Mouse (Mus musculus): ENCODE data around the gene Cbln3. TPM values are rescaled to one million over a fixed set of nuclear protein-coding genes. Genes with fewer than 3 reads are reported as not detected.

The Cbln3 gene
- 0.27 and 0.31 TPM in 2 replicates for polyA plus RNA-seq (2015; fragmentation: Nextera tagmentation; extraction: Ambion mirVana)

GRCm38 (mm10) chr14:55884166-55884565 lies at the start of gene Cbln3:
TSS of gene Cbln3 (minus strand) at chr14:55884392.
- Histone ChIP-seq H3K4me2 (peak within 1 kb of the TSS; percentile 90), H3K36me3 (peaks cover 31% of the 10 kb centered on the region), H3K27me3 (replicated peaks) (no peaks in the 10 kb centered on the region), H3K9ac (peak within 1 kb of the TSS; percentile 89), H3K4me3 (peak within 1 kb of the TSS; percentile 67), H3K27ac (replicated peaks) (peak within 1 kb of the TSS; percentile 95), H3K4me1 (peaks cover 40% of the 10 kb centered on the region), H3K9me3 (no peaks in the 10 kb centered on the region)
- 34% methylated on average over 4 of the region's 4 CpGs for WGBS
- peak; percentile 29; the same call in 1 of the 2 replicates for ATAC-seq (ENCODE audit: extremely low read depth, insufficient number of reproducible peaks, low FRiP score, low TSS enrichment)

DNA sequence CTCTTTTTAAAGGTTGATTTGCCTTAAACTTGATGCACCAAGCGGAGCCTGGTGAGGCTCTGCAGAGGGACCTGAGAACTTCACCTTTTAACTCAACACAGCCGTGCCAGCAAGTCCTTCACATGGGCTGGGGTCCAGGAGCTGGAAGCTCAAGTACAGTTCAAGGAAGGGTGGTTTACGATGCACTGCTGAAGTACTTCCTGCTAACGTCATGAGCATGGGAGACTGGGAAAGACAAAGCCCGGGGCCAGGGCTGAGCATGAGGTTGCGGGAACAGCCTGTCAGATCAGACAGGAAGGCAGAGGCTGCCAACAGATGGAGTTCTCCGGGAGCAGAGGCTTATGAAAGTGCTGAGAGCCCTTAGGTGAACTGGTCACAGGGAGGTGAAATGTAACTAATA lies 49.4 kb upstream of the Cbln3 start:
- peak overlapping the region; percentile 36 for H3K4me2 ChIP-seq
- H3K9me3 ChIP-seq = peaks cover 6% of the 10 kb centered on the region; the same call in 1 of the 2 replicates
- H3K27ac ChIP-seq (replicated peaks) = 0 out of 2 replicates have a peak overlapping the region, but pooled peaks have one; percentile 24
- no peaks in the 10 kb centered on the region for H3K27me3 ChIP-seq (replicated peaks)
- peaks cover 11% of the 10 kb centered on the region; the same call in 1 of the 2 replicates for H3K4me1 ChIP-seq
- H3K9ac ChIP-seq = peak overlapping the region; percentile 50; the same call in 1 of the 2 replicates
- WGBS = 30% methylated on average over 7 of the region's 7 CpGs
- no peak for ATAC-seq (ENCODE audit: extremely low read depth, insufficient number of reproducible peaks, low FRiP score, low TSS enrichment)
- H3K4me3 ChIP-seq = no peak overlapping the region
- H3K36me3 ChIP-seq = no peaks in the 10 kb centered on the region

GRCm38 (mm10) chr14:55929263-55929997 lies 45.2 kb upstream of the Cbln3 start:
- 50% methylated on average over 12 of the region's 12 CpGs for WGBS
- Histone ChIP-seq H3K4me2 (no peak overlapping the region), H3K4me1 (peaks cover 11% of the 10 kb centered on the region; the same call in 1 of the 2 replicates), H3K36me3 (no peaks in the 10 kb centered on the region), H3K4me3 (no peak overlapping the region), H3K9ac (no peak overlapping the region), H3K9me3 (peaks cover 6% of the 10 kb centered on the region; the same call in 1 of the 2 replicates), H3K27ac (replicated peaks) (no peak overlapping the region), H3K27me3 (replicated peaks) (no peaks in the 10 kb centered on the region)
- no peak for ATAC-seq (ENCODE audit: extremely low read depth, insufficient number of reproducible peaks, low FRiP score, low TSS enrichment)

- Histone ChIP-seq H3K9ac (no peak overlapping the region), H3K4me1 (peaks cover 18% of the 10 kb centered on the region), H3K36me3 (no peaks in the 10 kb centered on the region), H3K9me3 (peaks cover 6% of the 10 kb centered on the region; the same call in 1 of the 2 replicates), H3K4me3 (no peak overlapping the region), H3K4me2 (no peak overlapping the region), H3K27ac (replicated peaks) (no peak overlapping the region), H3K27me3 (replicated peaks) (no peaks in the 10 kb centered on the region)
- WGBS = 79% methylated on average over 4 of the region's 4 CpGs
- ATAC-seq (ENCODE audit: extremely low read depth, insufficient number of reproducible peaks, low FRiP score, low TSS enrichment) = no peak
Measured at GRCm38 (mm10) chr14:55926847-55927246, 42.7 kb upstream of the Cbln3 start.

DNA sequence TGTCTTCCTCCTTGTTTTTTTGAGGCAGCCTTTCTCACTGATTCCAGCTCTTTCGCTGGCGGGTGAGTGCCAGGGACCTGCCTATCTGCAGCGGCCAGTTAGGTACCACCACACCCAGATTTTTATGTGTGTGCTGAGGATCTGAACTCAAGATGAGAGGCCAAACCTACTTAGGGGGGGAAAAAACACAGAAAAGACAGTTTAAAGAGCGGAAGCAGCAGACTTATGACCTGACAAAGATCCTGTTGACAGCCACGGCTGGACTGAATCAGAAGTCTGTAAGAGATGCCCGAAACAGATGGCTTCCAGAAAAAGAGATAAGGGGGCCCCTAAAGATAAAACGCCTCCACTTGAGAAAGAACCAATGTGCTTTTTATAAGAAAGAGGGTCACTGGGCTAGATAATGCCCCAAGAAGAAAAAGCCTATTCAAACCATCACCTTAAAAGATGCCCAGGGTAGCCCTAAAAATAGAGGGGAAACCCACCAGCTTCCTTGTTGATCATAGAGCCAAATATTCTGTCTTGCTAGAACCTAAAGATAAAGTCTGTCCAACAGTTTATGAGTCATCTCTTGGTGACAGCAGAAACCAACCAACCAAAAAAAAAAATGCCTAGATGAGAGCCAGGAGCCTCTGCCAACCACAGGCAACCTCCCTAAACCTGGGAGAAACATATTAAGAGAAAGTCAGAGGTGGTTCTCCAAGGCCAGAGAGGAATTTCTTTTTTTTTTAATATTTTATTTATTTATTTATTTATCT lies 38.5 kb upstream of the Cbln3 start:
- Histone ChIP-seq H3K36me3 (no peaks in the 10 kb centered on the region), H3K9me3 (no peaks in the 10 kb centered on the region), H3K9ac (no peak overlapping the region), H3K4me1 (peaks cover 14% of the 10 kb centered on the region), H3K4me3 (no peak overlapping the region), H3K4me2 (peak overlapping the region; percentile 2; the same call in 1 of the 2 replicates), H3K27ac (replicated peaks) (0 out of 2 replicates have a peak overlapping the region, but pooled peaks have one; percentile 24), H3K27me3 (replicated peaks) (peaks cover 3% of the 10 kb centered on the region; the same call in 1 of the 2 replicates)
- no peak for ATAC-seq (ENCODE audit: extremely low read depth, insufficient number of reproducible peaks, low FRiP score, low TSS enrichment)
- WGBS = 17% methylated on average over 7 of the region's 7 CpGs

DNA sequence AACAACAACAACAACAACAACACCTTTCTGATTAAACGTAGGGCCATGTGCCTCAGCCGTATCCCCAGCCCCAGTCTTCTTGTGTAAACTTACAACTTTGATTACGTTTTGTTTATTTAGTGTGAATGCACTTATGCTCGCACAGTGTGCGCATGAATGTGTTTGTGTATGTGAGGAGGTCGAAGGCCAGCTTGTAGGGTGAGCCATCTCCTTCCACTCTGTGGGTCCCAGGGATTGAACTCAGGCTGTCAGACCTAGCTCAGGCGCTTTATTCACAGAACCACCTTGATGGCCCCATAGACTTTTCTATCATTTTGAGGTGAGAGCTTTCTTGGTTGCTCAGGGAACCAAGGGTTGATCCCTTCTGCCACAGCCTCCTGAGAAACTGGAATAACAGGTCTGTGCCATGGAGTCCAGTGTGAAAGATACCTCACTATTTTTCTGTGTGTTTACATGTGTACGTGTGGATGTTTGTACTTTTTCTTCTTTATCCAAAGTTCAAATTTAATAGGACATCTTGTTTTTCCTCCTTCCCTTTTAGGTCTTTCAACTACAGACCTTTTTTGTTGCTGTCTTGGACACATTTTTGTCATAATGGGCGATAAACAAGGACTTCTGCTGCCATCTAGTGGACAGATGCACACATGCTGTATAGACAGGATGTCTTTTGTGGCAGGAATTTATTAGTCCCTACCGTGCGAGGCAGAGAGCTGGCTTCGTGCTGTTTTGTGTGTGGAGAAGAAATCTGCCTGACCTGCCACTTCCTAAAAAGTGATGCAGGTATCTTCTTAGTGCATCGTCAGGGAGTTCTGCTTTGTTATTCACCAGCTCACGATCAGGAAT lies 34.3 kb upstream of the Cbln3 start:
- ATAC-seq (ENCODE audit: extremely low read depth, insufficient number of reproducible peaks, low FRiP score, low TSS enrichment) = no peak; the same call in 1 of the 2 replicates
- Histone ChIP-seq H3K4me1 (peaks cover 11% of the 10 kb centered on the region), H3K36me3 (no peaks in the 10 kb centered on the region), H3K4me2 (no peak overlapping the region), H3K27me3 (replicated peaks) (peaks cover 3% of the 10 kb centered on the region; the same call in 1 of the 2 replicates), H3K9ac (peak overlapping the region; percentile 55; the same call in 1 of the 2 replicates), H3K27ac (replicated peaks) (no peak overlapping the region), H3K9me3 (no peaks in the 10 kb centered on the region), H3K4me3 (no peak overlapping the region)
- 35% methylated on average over 14 of the region's 14 CpGs for WGBS

DNA sequence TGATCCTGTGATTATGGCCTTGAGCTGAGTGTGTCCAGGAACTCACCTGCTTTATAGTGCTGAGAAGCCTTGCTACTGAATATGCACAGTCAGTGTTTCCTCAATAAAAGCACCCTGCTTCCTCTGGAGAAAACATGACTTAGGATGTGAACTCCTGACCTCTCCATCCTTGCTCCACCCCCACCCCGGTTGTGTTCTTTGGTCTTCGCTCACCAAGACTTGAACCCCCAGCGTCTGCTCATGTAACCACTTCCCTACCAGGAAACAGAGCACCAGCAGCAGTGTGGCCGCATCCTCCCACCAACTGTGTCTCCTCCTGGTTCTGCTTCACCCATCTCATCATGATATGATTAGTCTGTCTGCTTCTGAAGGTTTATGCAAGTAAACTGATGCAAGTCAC lies 29.2 kb upstream of the Cbln3 start:
- WGBS = 47% methylated on average over 4 of the region's 4 CpGs
- Histone ChIP-seq H3K36me3 (no peaks in the 10 kb centered on the region), H3K9ac (no peak overlapping the region), H3K4me2 (no peak overlapping the region), H3K27me3 (replicated peaks) (no peaks in the 10 kb centered on the region), H3K4me1 (no peaks in the 10 kb centered on the region), H3K4me3 (no peak overlapping the region), H3K27ac (replicated peaks) (no peak overlapping the region), H3K9me3 (no peaks in the 10 kb centered on the region)
- ATAC-seq (ENCODE audit: extremely low read depth, insufficient number of reproducible peaks, low FRiP score, low TSS enrichment) = no peak

DNA sequence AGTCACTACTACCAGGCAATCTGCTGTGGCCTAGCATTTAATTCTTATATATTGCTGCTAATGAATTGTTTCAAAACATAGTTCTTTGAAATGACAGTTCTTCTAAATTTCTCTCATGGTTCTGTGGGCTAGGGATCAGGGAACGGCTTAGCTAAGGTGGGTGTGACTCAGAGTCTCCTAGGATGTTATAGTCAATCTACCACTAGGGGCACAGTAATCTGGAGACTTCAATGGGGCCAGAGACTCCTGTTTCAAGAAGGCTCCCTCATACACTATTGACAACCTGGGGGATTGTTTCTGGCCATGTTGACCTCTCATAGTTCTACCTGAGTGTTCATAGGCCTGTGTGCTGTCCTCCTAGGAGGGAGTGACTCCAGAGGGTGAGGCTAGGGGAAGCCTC lies 21.3 kb upstream of the Cbln3 start:
- Histone ChIP-seq H3K27ac (replicated peaks) (no peak overlapping the region), H3K4me1 (peaks cover 8% of the 10 kb centered on the region), H3K4me2 (no peak overlapping the region), H3K36me3 (no peaks in the 10 kb centered on the region), H3K9me3 (no peaks in the 10 kb centered on the region), H3K4me3 (no peak overlapping the region), H3K9ac (no peak overlapping the region), H3K27me3 (replicated peaks) (no peaks in the 10 kb centered on the region)
- 16% methylated on average over 1 of the region's 1 CpGs for WGBS
- no peak for ATAC-seq (ENCODE audit: extremely low read depth, insufficient number of reproducible peaks, low FRiP score, low TSS enrichment)

DNA sequence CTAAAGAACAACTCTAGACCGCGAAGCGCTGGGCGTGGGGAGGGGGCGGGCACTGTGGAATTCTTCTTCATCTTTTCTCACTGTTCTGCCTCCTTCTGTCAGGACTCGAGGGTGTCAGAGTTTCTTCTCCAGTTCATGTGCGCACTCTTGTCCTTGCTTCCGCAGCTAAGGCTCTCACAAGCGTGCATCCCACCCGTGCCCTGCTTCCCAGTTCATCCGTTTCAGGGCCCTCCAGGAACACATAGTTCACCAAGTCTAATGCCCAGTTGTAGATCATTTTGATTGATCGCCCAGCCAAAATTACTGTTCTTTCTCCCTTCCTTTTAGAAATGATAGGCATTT lies 16.2 kb upstream of the Cbln3 start:
- WGBS = 9% methylated on average over 12 of the region's 12 CpGs
- no peak for ATAC-seq (ENCODE audit: extremely low read depth, insufficient number of reproducible peaks, low FRiP score, low TSS enrichment)
- peak overlapping the region; percentile 83 for H3K27ac ChIP-seq (replicated peaks)
- H3K27me3 ChIP-seq (replicated peaks) = no peaks in the 10 kb centered on the region
- H3K9me3 ChIP-seq = no peaks in the 10 kb centered on the region
- peak overlapping the region; percentile 89 for H3K4me2 ChIP-seq
- H3K4me1 ChIP-seq = peaks cover 19% of the 10 kb centered on the region
- peak overlapping the region; percentile 60 for H3K4me3 ChIP-seq
- peak overlapping the region; percentile 87 for H3K9ac ChIP-seq
- peaks cover 31% of the 10 kb centered on the region for H3K36me3 ChIP-seq

- WGBS = 1% methylated on average over 39 of the region's 39 CpGs
- Histone ChIP-seq H3K4me1 (peaks cover 19% of the 10 kb centered on the region), H3K27ac (replicated peaks) (peak within 1 kb of the TSS; percentile 83), H3K9ac (peak within 1 kb of the TSS; percentile 87), H3K27me3 (replicated peaks) (no peaks in the 10 kb centered on the region), H3K4me2 (peak within 1 kb of the TSS; percentile 89), H3K36me3 (peaks cover 36% of the 10 kb centered on the region), H3K4me3 (peak within 1 kb of the TSS; percentile 60), H3K9me3 (no peaks in the 10 kb centered on the region)
- peak; percentile 60; the same call in 1 of the 2 replicates for ATAC-seq (ENCODE audit: extremely low read depth, insufficient number of reproducible peaks, low FRiP score, low TSS enrichment)
Measured at GRCm38 (mm10) chr14:55899701-55900413, 15.7 kb upstream of the Cbln3 start, which contains the start of gene Sdr39u1. TSS of gene Sdr39u1 (minus strand) at chr14:55900293.

Measured in heart, embryonic 13.5 days (tissue).